Mouse (Mus musculus) inflammation-experienced regulatory T-cells, adult 6 months (primary cell): ENCODE results near the gene Epha2. TPM values are rescaled to one million over a fixed set of nuclear protein-coding genes. Genes with fewer than 3 reads are reported as not detected.

Experiments used
- polyA plus RNA-seq, 3 experiments: library from polyadenylated mRNA; unstranded; fragments of 100-300 nt; shearing (Covaris generic); gene quantifications; one replicate each; pipeline ENCODE4 v1.2.1; 2017

Gene Epha2
- polyA plus RNA-seq, 3 experiments from 2014 or later: not detected

Other genes with a start within 250 kb of the Epha2 start
- 1 to 10 TPM in 1 of 3 experiments, under 1 TPM in 2; 0.67 to 1.2 (median 0.67) TPM for gene Crocc, start 240.7 kb upstream of the Epha2 start, polyA plus RNA-seq
- gene Necap2, start 222.9 kb upstream of the Epha2 start, polyA plus RNA-seq: 10 to 100 TPM; 85.9 to 95.9 (median 91.8) TPM
- 1 to 10 TPM; 1.1 to 1.5 (median 1.5) TPM for gene Spata21, start 212.9 kb upstream of the Epha2 start, polyA plus RNA-seq
- gene Szrd1, start 161.5 kb upstream of the Epha2 start, polyA plus RNA-seq: 10 to 100 TPM; 37.9 to 88.5 (median 58.2) TPM
- 1 to 10 TPM; 5.5 to 6.3 (median 5.8) TPM for gene Fbxo42, start 153.3 kb upstream of the Epha2 start, polyA plus RNA-seq
- 1 to 10 TPM; 1.7 to 6.1 (median 3.3) TPM for gene Rsg1, start 87.3 kb upstream of the Epha2 start, polyA plus RNA-seq
- gene Arhgef19, start 61.7 kb upstream of the Epha2 start, polyA plus RNA-seq: not detected
- not detected for gene Fam131c, start 67.0 kb downstream of the Epha2 start, polyA plus RNA-seq
- gene Clcnka, start 97.5 kb downstream of the Epha2 start, polyA plus RNA-seq: not detected
- gene Clcnkb, start 114.8 kb downstream of the Epha2 start, polyA plus RNA-seq: not detected
- not detected for gene Hspb7, start 119.5 kb downstream of the Epha2 start, polyA plus RNA-seq
- not detected for gene Srarp, start 134.9 kb downstream of the Epha2 start, polyA plus RNA-seq
- 10 to 100 TPM; 12.6 to 16.9 (median 14.1) TPM for gene Zbtb17, start 143.4 kb downstream of the Epha2 start, polyA plus RNA-seq
- 10 to 100 TPM in 2 of 3 experiments, 1 to 10 TPM in 1; 8.6 to 17.1 (median 14.3) TPM for gene Spen, start 237.4 kb downstream of the Epha2 start, polyA plus RNA-seq